Mouse (Mus musculus): ENCODE measurements around the gene Dqx1. TPM values are rescaled to one million over a fixed set of nuclear protein-coding genes. Genes with fewer than 3 reads are reported as not detected.

Dqx1 gene
- under 1 TPM; 0.24 to 0.52 (median 0.33) TPM for total RNA-seq (2022)

DNA sequence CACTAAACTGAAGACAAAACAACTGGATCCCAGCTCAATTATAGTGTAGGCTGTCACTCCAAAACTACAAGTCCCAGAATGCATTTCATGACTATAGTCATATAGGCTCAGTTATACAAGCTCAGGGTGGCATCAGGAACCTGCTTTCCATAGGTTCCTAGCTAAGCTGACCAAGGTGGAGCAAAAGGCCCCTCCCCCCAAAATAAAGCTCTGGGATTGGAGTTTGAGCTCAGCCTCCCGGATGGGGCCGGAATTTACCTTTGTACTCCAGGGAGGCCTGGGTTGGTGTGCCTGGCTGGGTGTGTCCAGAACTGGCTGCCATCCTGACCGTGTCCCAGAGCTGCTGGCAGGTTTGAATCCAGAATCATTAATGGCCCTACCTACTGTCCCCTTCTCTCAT lies at the start of gene Dqx1:
Dqx1 (plus strand) TSS at position 55 of the 400 bp plus-strand sequence.
- no peak for DNase-seq (ENCODE audit: low spot score in 2 of 2)

DNA sequence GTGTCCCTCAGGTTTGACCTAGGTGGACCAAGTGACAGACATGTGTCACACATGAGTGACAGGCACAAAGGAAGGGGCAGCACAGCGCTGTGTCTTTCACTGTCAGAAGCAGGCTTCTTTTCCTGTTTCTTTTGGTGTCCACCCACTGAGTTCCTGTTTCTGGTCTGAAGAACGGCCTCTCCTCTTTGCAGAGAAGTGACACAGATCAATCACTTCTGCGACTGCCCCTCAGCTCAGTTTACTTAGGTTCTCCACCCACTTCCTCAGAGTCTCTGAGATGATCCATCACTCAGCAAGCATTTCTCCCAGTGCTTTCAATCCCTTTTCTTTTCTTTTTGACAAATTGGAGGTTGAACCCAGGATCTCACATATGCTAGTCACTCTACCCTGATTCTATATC lies 49.0 kb upstream of the Dqx1 start:
- no peak for DNase-seq (ENCODE audit: low spot score in 2 of 2)

DNA sequence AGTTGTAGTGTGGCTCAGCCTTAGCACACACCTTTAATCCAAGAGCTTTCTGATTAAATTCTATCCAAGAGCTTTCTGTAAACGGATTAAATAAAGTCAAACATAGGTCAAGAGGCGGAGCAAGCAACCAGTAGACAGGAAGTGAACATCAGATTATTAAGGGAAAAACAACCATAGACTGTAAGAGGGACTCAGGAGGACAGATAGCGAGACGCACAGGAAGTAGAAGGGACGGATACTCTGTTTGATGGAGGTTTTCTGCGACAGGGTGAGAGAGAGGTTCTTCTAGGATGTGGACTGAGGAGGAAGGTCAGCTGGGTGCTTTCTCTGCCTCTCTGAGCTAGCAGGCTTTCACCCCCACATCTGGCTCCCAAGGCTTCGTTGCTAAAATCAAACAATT lies 47.6 kb upstream of the Dqx1 start:
- no peak for DNase-seq (ENCODE audit: low spot score in 2 of 2)

DNA sequence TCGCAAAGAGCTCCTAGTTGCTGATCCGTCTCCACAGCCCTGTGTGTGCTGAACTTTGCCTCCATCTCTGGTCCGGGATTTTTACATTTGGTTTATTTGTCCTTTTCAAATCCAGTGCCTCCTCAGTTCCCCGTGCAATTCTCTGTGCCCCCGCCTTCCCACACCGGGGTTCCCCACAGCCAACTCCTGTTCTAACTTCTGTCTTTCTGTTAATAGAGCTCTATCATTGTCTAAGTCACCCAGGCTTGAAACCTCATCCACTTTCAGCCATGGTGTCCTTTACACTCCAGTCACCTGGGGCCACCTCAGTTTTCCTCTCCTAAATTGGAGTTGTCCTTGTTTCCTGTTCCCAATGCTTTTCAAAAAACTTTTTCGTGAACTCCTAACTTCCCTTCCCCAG lies 46.4 kb upstream of the Dqx1 start:
- no peak for DNase-seq (ENCODE audit: low spot score in 2 of 2)

DNA sequence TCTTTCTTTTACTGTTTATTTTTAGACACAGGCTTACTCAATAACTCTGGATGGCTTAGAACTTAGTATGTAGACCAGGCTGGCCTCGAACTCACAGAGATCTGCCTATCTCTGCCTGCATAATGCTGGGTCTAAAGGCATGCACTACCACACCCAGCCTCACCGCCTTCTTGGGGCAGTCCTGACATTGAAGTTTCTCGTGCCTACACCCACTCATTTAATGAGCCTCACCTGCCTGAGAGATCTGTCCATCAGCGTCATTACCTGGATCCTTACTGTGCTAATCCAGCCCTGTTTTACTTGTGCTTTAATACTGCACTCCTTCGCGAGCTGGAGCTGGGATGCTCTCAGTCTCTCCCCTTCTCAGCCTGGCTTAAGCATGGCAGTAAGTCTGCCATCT lies 45.9 kb upstream of the Dqx1 start:
- no peak for DNase-seq (ENCODE audit: low spot score in 2 of 2)

DNA sequence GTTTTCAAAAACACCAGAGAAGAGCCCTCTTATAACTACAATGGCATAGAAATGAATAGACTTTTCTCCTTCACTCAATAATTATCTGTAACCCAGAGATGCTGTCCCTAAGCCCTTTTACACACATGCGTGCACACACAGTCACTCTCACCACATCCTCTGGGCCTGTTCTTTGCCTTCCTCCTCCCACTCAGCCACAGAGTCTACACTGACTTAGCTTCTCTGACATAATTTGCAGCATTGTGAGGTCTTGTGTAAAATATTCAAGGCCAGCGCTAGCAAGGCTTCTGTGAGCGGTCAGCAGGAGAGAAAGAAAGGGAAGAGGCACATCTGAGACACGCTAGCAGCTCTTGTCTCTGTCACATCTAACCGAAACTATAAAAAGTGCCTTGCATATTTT lies 44.2 kb upstream of the Dqx1 start:
- no peak for DNase-seq (ENCODE audit: low spot score in 2 of 2)

DNA sequence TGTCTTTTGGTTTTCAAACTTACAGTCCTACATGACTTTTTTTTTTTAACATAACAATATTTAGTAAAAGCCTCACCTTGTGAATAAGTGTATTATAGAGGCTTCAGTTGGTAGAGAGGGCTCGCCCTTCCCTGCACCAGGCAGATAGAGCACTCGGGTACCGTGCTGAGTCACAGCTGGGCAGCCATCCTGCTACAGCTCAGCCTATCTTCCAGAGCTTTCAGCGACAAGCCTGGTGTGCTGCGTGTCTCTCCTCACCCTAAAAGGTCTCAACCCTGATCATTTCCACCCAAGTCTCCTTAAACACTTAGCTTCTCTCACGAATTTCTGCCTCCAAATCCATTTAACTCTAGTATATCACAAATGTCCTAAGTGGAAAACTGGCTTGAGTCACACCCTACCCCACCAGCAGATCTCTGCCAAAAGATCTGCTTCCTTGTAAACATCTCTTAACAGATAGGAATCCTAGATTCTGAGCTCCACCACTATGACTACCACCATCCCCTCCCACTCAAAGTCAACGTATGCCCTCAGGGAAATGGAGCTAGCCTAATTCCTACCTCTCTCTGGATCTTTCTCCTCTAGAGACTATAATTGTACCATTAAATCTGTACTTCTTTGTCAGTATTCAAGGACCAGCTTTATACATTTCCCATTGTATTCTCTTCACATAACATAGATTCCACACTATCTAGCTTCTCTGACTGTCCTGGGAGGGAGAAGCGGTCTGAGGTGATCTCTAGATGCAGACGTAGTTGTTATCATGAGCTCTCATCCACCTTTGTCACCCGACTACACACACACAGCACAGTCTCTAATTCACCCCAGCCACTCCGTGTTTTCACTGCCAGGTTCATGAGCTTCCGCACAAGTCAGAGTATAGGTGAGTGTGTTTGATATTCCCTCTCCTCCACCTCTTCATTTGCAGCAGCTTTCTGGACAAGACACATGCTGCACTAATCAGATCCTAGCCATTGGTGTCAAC lies 42.9 kb upstream of the Dqx1 start:
- DNase-seq (ENCODE audit: low spot score in 2 of 2) = no peak

DNA sequence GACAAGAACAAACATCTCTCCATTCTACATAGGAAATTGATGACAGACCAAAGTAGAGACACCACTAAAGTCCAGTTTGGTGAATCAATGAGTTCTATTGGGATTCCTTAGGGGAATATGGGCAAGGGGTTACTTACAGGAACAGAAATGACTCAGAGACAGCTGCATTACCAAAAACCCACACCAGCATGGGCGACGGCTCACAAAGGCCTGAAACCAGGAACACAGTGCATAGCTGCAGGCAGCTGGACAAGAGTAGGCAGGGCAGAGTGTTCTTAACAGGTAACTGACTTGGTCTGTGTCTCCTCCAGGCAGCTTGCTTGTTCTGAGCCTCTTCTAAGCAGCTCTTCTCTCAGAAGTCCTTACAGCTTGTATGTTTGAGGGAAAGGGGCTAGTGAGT lies 41.9 kb upstream of the Dqx1 start:
- DNase-seq (ENCODE audit: low spot score in 2 of 2) = no peak

DNA sequence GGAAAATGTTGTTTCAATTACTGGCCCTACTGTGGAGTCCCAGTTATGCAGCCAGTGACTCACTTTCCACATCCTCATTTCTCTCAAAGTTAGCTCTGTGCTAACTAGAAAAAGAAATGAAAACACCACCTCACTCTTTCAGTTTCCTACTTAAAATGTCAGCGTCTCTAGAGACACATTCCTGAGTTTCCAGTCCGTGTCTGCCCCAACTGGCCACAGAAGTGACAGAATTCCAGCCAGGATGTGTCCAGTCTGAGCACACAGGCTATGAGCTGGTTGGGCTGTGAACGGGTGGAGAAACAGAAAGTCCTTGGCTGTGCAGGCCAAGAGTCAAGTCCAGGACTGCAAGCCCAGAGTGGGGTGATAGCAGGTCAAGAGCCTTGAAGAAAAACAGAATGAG lies 40.5 kb upstream of the Dqx1 start:
- peak; percentile 45 to 52 for DNase-seq (ENCODE audit: low spot score in 2 of 2)

DNA sequence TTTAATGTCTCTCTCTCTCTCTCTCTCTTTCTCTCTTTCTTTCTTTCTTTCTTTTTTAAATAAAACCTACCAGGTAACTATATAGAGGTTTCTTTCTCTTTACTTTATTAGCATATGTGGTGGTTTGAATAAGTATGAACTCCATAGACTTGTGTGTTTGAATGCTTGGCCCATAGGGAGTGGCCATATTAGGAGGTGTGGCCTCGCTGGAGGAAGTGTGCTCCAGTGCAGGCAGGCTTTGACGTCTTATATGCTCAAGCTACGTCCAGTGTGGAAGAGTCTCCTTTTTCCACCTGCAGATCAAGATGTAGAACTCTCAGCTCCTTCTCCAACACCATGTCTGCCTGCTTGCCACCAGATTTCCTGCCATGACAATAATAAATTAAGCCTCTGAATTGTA lies 38.6 kb upstream of the Dqx1 start:
- no peak for DNase-seq (ENCODE audit: low spot score in 2 of 2)

DNA sequence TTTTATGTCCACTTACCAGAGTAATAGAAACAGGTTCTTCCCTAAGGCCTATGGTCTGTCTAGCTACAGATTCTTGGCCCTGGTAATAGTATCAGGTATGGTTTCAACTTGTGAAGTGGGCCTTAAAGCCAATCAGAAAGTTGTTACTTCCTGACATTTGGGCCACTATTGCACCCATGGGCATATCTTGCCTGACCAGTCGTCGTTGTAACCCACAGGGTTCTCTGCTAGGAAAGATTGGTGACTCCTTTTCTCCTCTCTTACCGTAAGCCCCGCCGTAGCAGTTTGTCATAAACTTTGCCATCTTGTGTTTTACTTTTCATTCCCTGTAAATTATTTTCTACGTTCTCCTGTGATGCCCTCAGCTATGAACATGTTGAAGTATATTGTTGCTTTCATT lies 37.5 kb upstream of the Dqx1 start:
- DNase-seq (ENCODE audit: low spot score in 2 of 2) = no peak

DNA sequence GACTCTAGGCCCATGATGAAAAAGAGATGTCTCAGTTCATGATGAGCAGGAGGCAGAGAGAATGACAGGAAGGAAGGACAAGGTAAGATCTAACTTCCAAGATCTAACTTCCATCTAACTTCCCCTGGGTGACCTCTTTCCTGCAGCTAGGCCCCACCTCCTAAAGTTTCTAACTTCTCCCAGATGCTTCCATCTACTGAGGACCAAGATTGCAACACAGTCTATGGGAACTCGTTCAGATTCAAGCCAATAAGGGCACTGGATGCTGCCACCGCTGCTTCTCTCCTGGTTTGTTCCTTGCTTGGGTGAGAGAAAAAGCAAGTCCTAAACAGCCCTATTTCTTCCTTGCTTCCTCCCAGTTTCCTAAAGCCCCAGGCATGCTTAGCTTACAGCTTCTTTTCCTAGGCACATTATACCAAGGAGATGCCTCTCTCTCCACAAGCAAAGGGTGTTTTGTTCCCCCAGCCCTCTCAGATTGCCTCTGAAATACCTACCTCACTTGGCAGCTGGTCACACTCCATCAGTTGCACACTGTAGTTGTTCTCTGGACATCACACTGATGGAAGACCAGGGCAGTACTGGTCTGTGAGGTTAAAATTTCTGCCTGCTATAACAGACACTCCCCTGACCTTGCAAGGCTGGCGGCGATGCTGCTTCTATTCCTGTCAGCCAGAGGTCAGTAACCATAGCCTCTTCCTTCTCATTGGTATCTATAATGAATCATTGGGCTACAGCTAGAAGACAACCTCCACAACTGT lies 36.6 kb upstream of the Dqx1 start:
- DNase-seq (ENCODE audit: low spot score in 2 of 2) = no peak

DNA sequence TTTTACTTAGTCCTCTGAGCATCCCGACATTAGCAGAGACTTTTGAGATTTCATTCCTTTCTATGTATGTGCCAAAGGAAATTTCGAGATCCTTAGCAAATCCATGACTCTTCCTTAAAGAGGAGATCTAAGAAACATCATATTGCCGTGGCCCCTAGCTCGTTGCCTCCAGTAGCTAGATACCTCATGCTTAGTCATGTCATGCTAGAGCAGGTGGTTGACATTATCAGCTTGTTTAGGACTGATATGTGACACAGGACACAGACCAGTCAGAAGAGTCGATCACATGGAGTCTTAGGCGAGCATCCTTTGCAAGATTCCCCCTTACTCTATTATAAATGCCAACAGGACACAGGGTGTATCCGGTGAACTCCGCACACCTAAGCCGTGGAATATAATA lies 34.6 kb upstream of the Dqx1 start:
- DNase-seq (ENCODE audit: low spot score in 2 of 2) = no peak

DNA sequence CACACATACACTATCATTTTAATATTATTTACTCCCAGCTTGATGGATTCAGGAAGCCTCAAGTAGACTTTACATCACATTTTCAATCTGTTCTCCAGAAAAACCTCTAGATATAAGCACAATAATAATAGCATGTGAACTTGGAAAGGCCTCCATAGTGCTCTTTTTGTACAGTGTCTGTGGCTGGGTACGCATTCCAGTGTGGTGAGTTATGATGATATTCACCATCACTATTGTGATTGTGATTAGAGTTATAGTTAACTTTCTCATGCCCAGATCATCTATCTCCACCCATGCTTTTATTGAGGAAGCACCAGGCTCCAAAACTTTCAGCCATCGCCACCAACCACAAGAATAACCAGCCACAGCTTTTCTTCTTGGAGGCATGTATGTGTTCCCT lies 33.9 kb upstream of the Dqx1 start:
- DNase-seq (ENCODE audit: low spot score in 2 of 2) = no peak

DNA sequence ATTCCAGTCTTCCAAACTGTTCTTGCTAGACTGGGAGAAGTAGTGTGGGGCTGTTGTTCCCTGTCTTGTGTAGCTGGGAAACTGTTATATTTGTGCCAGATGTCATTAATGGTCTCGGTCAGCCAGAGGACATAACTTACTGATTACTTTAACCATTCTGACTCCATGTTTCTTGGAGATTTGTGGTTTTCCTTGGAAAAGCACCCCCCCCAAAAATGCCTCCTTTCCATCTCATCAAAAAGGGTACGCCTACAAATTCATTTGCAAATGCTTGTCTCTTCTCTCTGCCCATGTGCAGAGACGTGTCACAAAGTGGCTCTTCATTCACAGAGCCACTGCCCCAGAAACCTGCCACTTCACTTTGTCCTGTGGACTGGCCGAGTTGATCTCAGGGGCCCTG lies 33.2 kb upstream of the Dqx1 start:
- DNase-seq (ENCODE audit: low spot score in 2 of 2) = no peak

DNA sequence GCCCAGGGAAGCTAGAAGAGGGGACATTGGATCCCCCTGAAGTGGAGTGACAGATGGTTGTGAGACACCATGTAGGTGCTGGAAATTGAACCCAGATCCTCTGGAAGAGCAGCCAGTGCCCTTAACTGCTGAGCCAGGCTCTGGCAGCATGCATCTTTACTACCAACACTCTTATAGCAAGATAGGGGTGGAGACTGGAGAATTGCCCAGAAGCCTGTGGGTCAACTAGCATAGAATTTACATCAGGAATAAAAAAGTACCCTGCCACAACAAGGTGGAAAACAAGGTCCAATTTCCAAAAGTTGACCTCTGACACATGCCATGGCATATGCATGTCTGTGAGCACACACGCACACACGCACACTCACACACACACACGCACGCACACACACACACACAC lies 32.4 kb upstream of the Dqx1 start:
- DNase-seq (ENCODE audit: low spot score in 2 of 2) = no peak

DNA sequence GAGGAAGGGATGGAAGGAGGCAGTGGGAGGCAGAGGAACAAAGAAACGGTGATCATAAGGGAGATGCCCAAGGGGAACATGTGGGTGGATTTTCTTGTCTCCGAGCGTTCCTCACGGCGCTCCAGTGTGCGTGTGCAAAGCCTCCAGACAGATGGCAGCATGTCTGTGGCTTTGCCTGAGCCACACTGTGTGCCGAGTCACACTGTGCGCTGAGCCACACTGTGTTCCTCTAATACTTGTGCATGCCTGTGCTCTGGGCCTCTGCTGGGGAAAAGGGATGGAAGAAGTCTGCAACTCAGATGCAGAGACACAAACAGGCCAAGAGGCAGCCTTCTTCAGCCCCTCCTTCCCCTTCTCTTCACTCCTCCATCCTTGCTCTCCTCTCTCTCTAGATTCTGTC lies 30.4 kb upstream of the Dqx1 start:
- no peak for DNase-seq (ENCODE audit: low spot score in 2 of 2)

DNA sequence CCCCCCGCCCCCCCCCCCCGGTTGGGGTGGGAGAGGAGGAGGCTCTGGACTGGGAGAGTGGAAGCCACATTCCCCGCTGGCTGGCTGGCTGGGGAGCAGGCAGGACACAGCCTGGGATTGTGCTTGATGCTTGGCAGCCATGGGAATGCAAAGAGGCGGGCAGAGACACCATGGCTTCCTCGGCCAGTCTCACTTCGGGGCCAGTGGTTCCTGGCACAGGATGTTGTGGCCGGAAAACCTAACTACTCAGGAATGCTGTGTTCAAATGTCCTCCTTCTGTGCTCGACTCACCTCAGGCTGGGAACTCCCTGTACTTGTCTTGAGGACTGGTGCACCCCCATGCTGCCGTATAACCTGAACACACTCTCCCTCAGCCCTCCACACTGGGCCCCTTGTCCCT lies 29.9 kb upstream of the Dqx1 start:
- DNase-seq (ENCODE audit: low spot score in 2 of 2) = no peak

DNA sequence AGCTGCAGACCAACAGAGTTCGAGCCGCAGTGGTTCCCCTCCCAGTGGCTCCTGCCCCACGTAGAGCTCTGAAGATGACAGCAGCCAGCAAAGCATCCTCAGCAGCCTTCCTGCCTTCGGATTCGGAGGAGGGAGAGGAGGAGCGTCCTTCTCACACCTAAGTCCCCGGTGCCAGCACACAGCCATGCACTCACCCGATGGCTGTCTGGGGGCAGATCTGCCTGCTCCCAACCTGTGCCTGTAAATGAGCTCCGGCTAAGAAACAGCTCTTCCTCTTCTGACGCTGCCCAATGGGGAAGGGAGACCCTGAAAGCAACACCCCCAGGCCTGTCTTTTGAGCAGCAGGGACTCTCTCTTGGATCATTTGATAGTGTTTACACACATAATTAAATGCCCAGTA lies 27.9 kb upstream of the Dqx1 start:
- no peak for DNase-seq (ENCODE audit: low spot score in 2 of 2)

DNA sequence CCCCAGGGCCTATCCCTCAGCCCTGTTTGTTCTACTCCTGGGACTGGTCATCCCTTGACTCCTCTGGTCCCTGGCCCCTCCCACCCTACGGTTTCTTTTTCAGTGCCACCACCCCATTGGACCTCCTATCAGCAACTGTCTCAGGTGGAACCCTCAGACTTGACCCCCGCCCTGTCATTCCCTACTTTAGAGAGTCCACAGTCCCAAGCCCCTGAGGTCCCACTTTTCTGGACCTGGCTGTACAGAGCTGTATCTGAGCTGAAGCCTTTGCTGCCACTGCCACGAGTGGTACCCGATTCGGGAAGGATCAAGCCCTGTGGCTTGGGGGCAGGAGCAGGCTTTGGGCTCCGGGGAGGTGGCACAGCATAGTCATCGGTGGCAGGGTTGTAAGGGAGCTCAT lies 26.5 kb upstream of the Dqx1 start:
- DNase-seq (ENCODE audit: low spot score in 2 of 2) = no peak

DNA sequence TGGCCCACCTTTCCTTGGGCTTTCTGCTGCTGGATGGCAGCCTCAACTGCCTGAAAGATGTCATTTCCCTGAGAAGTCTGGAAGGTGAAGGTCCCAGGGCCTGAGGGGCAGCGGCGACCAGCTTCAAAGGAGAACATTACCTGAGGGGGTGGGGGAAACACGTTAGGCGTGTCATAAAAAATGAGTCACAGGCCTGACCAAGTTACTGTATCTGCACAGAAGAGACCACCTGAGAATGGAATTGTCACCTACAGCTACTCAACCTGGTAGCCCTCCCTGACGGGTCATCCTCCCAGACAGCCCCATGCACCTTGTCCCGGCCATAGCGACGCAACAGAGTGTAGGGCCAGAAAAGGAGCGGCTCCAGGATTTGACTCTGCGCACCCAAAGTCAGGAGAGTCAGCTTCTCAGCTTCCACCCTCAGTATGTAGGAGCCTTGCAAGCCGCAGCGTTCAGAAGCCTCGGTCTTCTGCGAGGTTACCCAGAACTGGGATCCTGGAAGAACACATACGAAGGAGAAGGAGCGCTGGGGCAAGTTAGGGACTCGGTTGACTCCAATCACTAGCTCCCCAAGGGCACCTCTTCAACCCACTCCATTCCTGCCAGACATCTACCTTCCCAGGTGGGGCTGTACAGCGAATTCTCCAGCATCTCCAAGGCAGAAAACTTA lies 25.6 kb upstream of the Dqx1 start:
- no peak for DNase-seq (ENCODE audit: low spot score in 2 of 2)

DNA sequence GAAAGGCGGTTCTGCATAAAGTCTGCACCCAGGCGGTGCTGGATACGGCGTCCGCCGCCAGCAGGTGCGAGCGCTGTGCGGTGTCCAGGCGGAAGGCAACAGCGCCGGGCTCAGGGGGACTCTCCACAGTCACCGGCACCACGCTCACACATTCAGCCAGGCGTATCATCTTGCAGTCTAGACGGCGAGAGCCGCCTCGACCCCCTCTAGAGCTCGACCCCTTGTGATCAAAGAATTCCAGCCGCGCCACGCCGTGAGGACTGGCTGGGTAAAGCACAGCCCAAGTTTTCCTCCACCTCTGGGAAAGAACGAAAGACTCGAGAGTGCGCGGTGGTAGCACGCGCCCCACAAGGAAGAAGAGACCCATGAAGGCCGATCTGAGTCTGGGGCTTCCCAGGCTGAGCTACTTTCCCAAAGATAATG lies 24.9 kb upstream of the Dqx1 start:
- no peak for DNase-seq (ENCODE audit: low spot score in 2 of 2)
